Mouse (Mus musculus): ENCODE measurements around the gene Kcnip1. TPM values are rescaled to one million over a fixed set of nuclear protein-coding genes. Genes with fewer than 3 reads are reported as not detected.

Kcnip1 gene
- polyA plus RNA-seq, 1 experiment = not detected

- Histone ChIP-seq H3K36me3 (ENCODE audit: control insufficient read depth, insufficient read depth, low read length) (no peaks in the 10 kb centered on the region), H3K4me1 (ENCODE audit: control insufficient read depth, insufficient read depth, insufficient read length) (no peaks in the 10 kb centered on the region), H3K27ac (ENCODE audit: insufficient read depth, low read length) (no peak overlapping the region), H3K4me3 (ENCODE audit: extremely low read depth, insufficient read depth, insufficient read length) (no peak overlapping the region), H3K27me3 (ENCODE audit: control insufficient read depth, insufficient read depth, low read length) (no peaks in the 10 kb centered on the region)
- WGBS = 68% methylated on average over 3 of the region's 3 CpGs
- TF ChIP-seq POLR2A (IDR thresholded peaks at IDR 0.05; ENCODE audit: low read depth, low read length) (no peak), CTCF (IDR thresholded peaks at IDR 0.05; ENCODE audit: extremely low read depth, insufficient read depth, insufficient read length, insufficient replicate concordance) (no peak)
- DNase-seq (ENCODE audit: low read depth in 1 of 2, low spot score in 2 of 2) = no peak
These were observed 176.9 kb downstream of the Kcnip1 start for GRCm38 (mm10) chr11:33816020-33816419.

- H3K4me3 ChIP-seq (ENCODE audit: extremely low read depth, insufficient read depth, insufficient read length) = no peak overlapping the region
- TF ChIP-seq CTCF (IDR thresholded peaks at IDR 0.05; ENCODE audit: extremely low read depth, insufficient read depth, insufficient read length, insufficient replicate concordance) (no peak), POLR2A (IDR thresholded peaks at IDR 0.05; ENCODE audit: low read depth, low read length) (no peak)
- DNase-seq (ENCODE audit: low read depth in 1 of 2, low spot score in 2 of 2) = no peak
- H3K27me3 ChIP-seq (ENCODE audit: control insufficient read depth, insufficient read depth, low read length) = no peaks in the 10 kb centered on the region
- WGBS = 74% methylated on average over 7 of the region's 7 CpGs
- no peaks in the 10 kb centered on the region for H3K4me1 ChIP-seq (ENCODE audit: control insufficient read depth, insufficient read depth, insufficient read length)
- no peak overlapping the region for H3K27ac ChIP-seq (ENCODE audit: insufficient read depth, low read length)
- H3K36me3 ChIP-seq (ENCODE audit: control insufficient read depth, insufficient read depth, low read length) = no peaks in the 10 kb centered on the region
These were observed 182.8 kb downstream of the Kcnip1 start for GRCm38 (mm10) chr11:33810105-33810504.

- H3K4me3 ChIP-seq (ENCODE audit: extremely low read depth, insufficient read depth, insufficient read length) = no peak overlapping the region
- no peak for DNase-seq (ENCODE audit: low read depth in 1 of 2, low spot score in 2 of 2)
- no peaks in the 10 kb centered on the region for H3K27me3 ChIP-seq (ENCODE audit: control insufficient read depth, insufficient read depth, low read length)
- H3K27ac ChIP-seq (ENCODE audit: insufficient read depth, low read length) = no peak overlapping the region
- TF ChIP-seq CTCF (IDR thresholded peaks at IDR 0.05; ENCODE audit: extremely low read depth, insufficient read depth, insufficient read length, insufficient replicate concordance) (no peak), POLR2A (IDR thresholded peaks at IDR 0.05; ENCODE audit: low read depth, low read length) (no peak)
- 92% methylated on average over 2 of the region's 2 CpGs for WGBS
- no peaks in the 10 kb centered on the region for H3K4me1 ChIP-seq (ENCODE audit: control insufficient read depth, insufficient read depth, insufficient read length)
- no peaks in the 10 kb centered on the region for H3K36me3 ChIP-seq (ENCODE audit: control insufficient read depth, insufficient read depth, low read length)
These were observed 189.9 kb downstream of the Kcnip1 start for GRCm38 (mm10) chr11:33803093-33803492.

GRCm38 (mm10) chr11:33800436-33801088 lies 192.4 kb downstream of the Kcnip1 start:
- no peaks in the 10 kb centered on the region for H3K4me1 ChIP-seq (ENCODE audit: control insufficient read depth, insufficient read depth, insufficient read length)
- no peak overlapping the region for H3K27ac ChIP-seq (ENCODE audit: insufficient read depth, low read length)
- no peaks in the 10 kb centered on the region for H3K36me3 ChIP-seq (ENCODE audit: control insufficient read depth, insufficient read depth, low read length)
- TF ChIP-seq CTCF (IDR thresholded peaks at IDR 0.05; ENCODE audit: extremely low read depth, insufficient read depth, insufficient read length, insufficient replicate concordance) = no peak
- TF ChIP-seq POLR2A (IDR thresholded peaks at IDR 0.05; ENCODE audit: low read depth, low read length) = no peak
- H3K27me3 ChIP-seq (ENCODE audit: control insufficient read depth, insufficient read depth, low read length) = no peaks in the 10 kb centered on the region
- H3K4me3 ChIP-seq (ENCODE audit: extremely low read depth, insufficient read depth, insufficient read length) = no peak overlapping the region
- 83% methylated on average over 10 of the region's 10 CpGs for WGBS
- no peak for DNase-seq (ENCODE audit: low read depth in 1 of 2, low spot score in 2 of 2)

- H3K27me3 ChIP-seq (ENCODE audit: control insufficient read depth, insufficient read depth, low read length) = no peaks in the 10 kb centered on the region
- TF ChIP-seq POLR2A (IDR thresholded peaks at IDR 0.05; ENCODE audit: low read depth, low read length) = no peak
- no peak for TF ChIP-seq CTCF (IDR thresholded peaks at IDR 0.05; ENCODE audit: extremely low read depth, insufficient read depth, insufficient read length, insufficient replicate concordance)
- no peak overlapping the region for H3K4me3 ChIP-seq (ENCODE audit: extremely low read depth, insufficient read depth, insufficient read length)
- no peaks in the 10 kb centered on the region for H3K4me1 ChIP-seq (ENCODE audit: control insufficient read depth, insufficient read depth, insufficient read length)
- no peaks in the 10 kb centered on the region for H3K36me3 ChIP-seq (ENCODE audit: control insufficient read depth, insufficient read depth, low read length)
- WGBS = 32% methylated on average over 1 of the region's 1 CpGs
- H3K27ac ChIP-seq (ENCODE audit: insufficient read depth, low read length) = no peak overlapping the region
- DNase-seq (ENCODE audit: low read depth in 1 of 2, low spot score in 2 of 2) = no peak
These were observed 193.0 kb downstream of the Kcnip1 start for GRCm38 (mm10) chr11:33799933-33800332.

GRCm38 (mm10) chr11:33798094-33798648 lies 194.8 kb downstream of the Kcnip1 start:
- WGBS = 63% methylated on average over 12 of the region's 12 CpGs
- H3K4me3 ChIP-seq (ENCODE audit: extremely low read depth, insufficient read depth, insufficient read length) = no peak overlapping the region
- H3K27me3 ChIP-seq (ENCODE audit: control insufficient read depth, insufficient read depth, low read length) = no peaks in the 10 kb centered on the region
- no peak overlapping the region for H3K27ac ChIP-seq (ENCODE audit: insufficient read depth, low read length)
- TF ChIP-seq CTCF (IDR thresholded peaks at IDR 0.05; ENCODE audit: extremely low read depth, insufficient read depth, insufficient read length, insufficient replicate concordance) = no peak
- TF ChIP-seq POLR2A (IDR thresholded peaks at IDR 0.05; ENCODE audit: low read depth, low read length) = no peak
- H3K4me1 ChIP-seq (ENCODE audit: control insufficient read depth, insufficient read depth, insufficient read length) = no peaks in the 10 kb centered on the region
- DNase-seq (ENCODE audit: low read depth in 1 of 2, low spot score in 2 of 2) = no peak
- no peaks in the 10 kb centered on the region for H3K36me3 ChIP-seq (ENCODE audit: control insufficient read depth, insufficient read depth, low read length)

GRCm38 (mm10) chr11:33787362-33787761 lies 205.6 kb downstream of the Kcnip1 start:
- 28% methylated on average over 5 of the region's 5 CpGs for WGBS

More at GRCm38 (mm10) chr11:33787362-33787761, 205.6 kb downstream of the Kcnip1 start:
- H3K4me3 ChIP-seq (ENCODE audit: extremely low read depth, insufficient read depth, insufficient read length) = no peak overlapping the region
- TF ChIP-seq CTCF (IDR thresholded peaks at IDR 0.05; ENCODE audit: extremely low read depth, insufficient read depth, insufficient read length, insufficient replicate concordance) = no peak
- no peak for TF ChIP-seq POLR2A (IDR thresholded peaks at IDR 0.05; ENCODE audit: low read depth, low read length)
- H3K27me3 ChIP-seq (ENCODE audit: control insufficient read depth, insufficient read depth, low read length) = no peaks in the 10 kb centered on the region
- DNase-seq (ENCODE audit: low read depth in 1 of 2, low spot score in 2 of 2) = no peak
- H3K4me1 ChIP-seq (ENCODE audit: control insufficient read depth, insufficient read depth, insufficient read length) = no peaks in the 10 kb centered on the region
- no peak overlapping the region for H3K27ac ChIP-seq (ENCODE audit: insufficient read depth, low read length)
- no peaks in the 10 kb centered on the region for H3K36me3 ChIP-seq (ENCODE audit: control insufficient read depth, insufficient read depth, low read length)
